Mouse (Mus musculus) stomach, embryonic 16.5 days (tissue): Measurements from ENCODE around the gene Etfbkmt. TPM values are rescaled to one million over a fixed set of nuclear protein-coding genes. Genes with fewer than 3 reads are reported as not detected.
"Not testable (repeated sequence)": the region's sequence is repeated elsewhere in the genome, so short reads cannot be mapped to it uniquely, and the experiment has no call there.

Experiments
- ATAC-seq: fragments of 200-750 bp; cut with Nextera tagmentation; 2 replicates; pipeline ENCODE4 v1.8.0; 2017; ENCODE audit warnings: moderate number of reproducible peaks, moderate TSS enrichment; ENCODE audit not compliant: insufficient read depth, low FRiP score
- H3K27ac ChIP-seq: fragments of 300-500 bp; sonication (generic); 2 replicates; pipeline ENCODE4 v1.5.1; 2014; ENCODE audit warnings: low read length
- H3K27me3 ChIP-seq: fragments of 300-500 bp; sonication (generic); 2 replicates; pipeline ENCODE4 v1.6.1; 2014; ENCODE audit warnings: low read length, control low read depth, mixed read lengths; ENCODE audit not compliant: control insufficient read depth, insufficient read depth
- H3K36me3 ChIP-seq: fragments of 300-500 bp; sonication (generic); 2 replicates; pipeline ENCODE4 v1.6.1; 2014; ENCODE audit warnings: low read length; ENCODE audit not compliant: control insufficient read depth, insufficient read depth
- H3K4me1 ChIP-seq: fragments of 300-500 bp; sonication (generic); 2 replicates; pipeline ENCODE4 v1.6.1; 2014; ENCODE audit warnings: low read length, control low read depth, mixed read lengths; ENCODE audit not compliant: control insufficient read depth, insufficient read depth
- H3K4me2 ChIP-seq: fragments of 300-500 bp; sonication (generic); 2 replicates; pipeline ENCODE4 v1.6.1; 2014; ENCODE audit warnings: low read depth, low read length, mixed read lengths
- H3K4me3 ChIP-seq: fragments of 300-500 bp; sonication (generic); replicated peaks from 2 replicates; pipeline ENCODE4 v1.5.1; 2014; ENCODE audit warnings: mild to moderate bottlenecking, low read length
- H3K9ac ChIP-seq: fragments of 300-500 bp; sonication (generic); 2 replicates; pipeline ENCODE4 v1.6.1; 2014; ENCODE audit warnings: low read length
- H3K9me3 ChIP-seq: fragments of 300-500 bp; sonication (generic); replicated peaks from 2 replicates; pipeline ENCODE4 v1.6.1; 2016; ENCODE audit warnings: low read length, control low read depth; ENCODE audit not compliant: control insufficient read depth
- WGBS: fragments of 180-500 bp; shearing (Covaris S2); extraction: QIAGEN DNeasy Blood & Tissue Kit; methylation state at CpG from one replicate; pipeline ENCODE4 v1.1.7; 2014; 5-methylcytosine and 5-hydroxymethylcytosine counted together
- polyA plus RNA-seq: library from polyadenylated mRNA; unstranded; fragments of >200 nt; fragmentation: Nextera tagmentation; extraction: Ambion mirVana; gene quantifications from 2 replicates; pipeline ENCODE4 v1.2.1, GENCODE M21; 2015

Gene Etfbkmt
- polyA plus RNA-seq, 1 experiment from 2014 or later, result 18.1 TPM

GRCm38 (mm10) chr6:149126675-149127074 is 13.0 kb upstream of the Etfbkmt start:
- no peak overlapping the region for H3K4me2 ChIP-seq
- WGBS, result 55% methylated on average over 4 of the region's 4 CpGs
- H3K36me3 ChIP-seq, result no peaks in the 10 kb centered on the region
- no peaks in the 10 kb centered on the region for H3K9me3 ChIP-seq
- H3K4me1 ChIP-seq, result no peaks in the 10 kb centered on the region
- H3K4me3 ChIP-seq, result no peak overlapping the region
- H3K27me3 ChIP-seq, result no peaks in the 10 kb centered on the region
- H3K9ac ChIP-seq, result no peak overlapping the region
- ATAC-seq, result no peak
- no peak overlapping the region for H3K27ac ChIP-seq

GRCm38 (mm10) chr6:149129870-149130269 is 9.8 kb upstream of the Etfbkmt start, which contains the start of gene Gm10203:
Gene Gm10203, plus strand, starts transcription at chr6:149130170.
- not testable (repeated sequence) for H3K9me3 ChIP-seq, H3K36me3 ChIP-seq, H3K9ac ChIP-seq, H3K4me3 ChIP-seq, H3K27ac ChIP-seq, H3K4me1 ChIP-seq, H3K27me3 ChIP-seq, H3K4me2 ChIP-seq, ATAC-seq
- 88% methylated on average over 8 of the region's 8 CpGs for WGBS

GRCm38 (mm10) chr6:149131111-149131510 is 8.5 kb upstream of the Etfbkmt start:
- H3K4me2 ChIP-seq, result no peak overlapping the region
- H3K27ac ChIP-seq, result no peak overlapping the region
- no peak overlapping the region for H3K4me3 ChIP-seq
- H3K9ac ChIP-seq, result no peak overlapping the region
- WGBS, result 31% methylated on average over 3 of the region's 3 CpGs
- peaks cover 2% of the 10 kb centered on the region; the same call in 1 of the 2 replicates for H3K4me1 ChIP-seq
- no peaks in the 10 kb centered on the region for H3K36me3 ChIP-seq
- no peak for ATAC-seq
- no peaks in the 10 kb centered on the region for H3K9me3 ChIP-seq
- no peaks in the 10 kb centered on the region for H3K27me3 ChIP-seq

DNA sequence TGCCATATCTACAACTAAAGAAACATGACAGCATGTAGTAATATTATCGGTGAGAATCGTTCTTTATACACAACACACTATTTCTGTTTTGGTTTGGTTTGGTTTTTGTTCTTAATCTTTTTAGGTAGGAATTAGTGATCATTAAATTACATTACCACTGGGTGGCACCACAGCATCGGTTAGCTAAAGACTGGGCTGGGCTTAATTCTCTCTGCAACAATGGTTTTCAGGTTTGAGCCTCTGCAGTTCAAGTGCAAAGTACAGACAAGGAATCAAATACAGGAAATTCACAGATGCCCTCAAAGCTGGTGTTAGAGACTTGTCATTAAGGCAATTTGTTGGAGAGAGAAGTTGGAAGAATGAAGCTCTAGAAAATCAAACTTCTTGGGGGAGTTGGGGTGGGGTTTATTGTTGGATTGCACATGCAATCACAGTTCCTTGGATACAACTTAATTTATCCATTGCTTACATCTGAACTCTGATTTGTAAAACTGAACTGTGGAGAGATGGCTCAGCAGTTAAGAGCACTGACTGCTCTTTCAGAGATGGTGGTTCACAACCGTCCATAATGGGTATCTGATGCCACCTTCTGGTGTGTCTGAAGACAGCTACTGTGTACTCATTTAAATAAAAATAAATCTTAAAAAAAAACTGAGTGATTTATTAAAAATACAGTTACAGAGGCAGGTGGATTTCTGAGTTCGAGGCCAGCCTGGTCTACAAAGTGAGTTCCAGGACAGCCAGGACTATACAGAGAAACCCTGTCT is 7.2 kb upstream of the Etfbkmt start:
- WGBS, result 26% methylated on average over 5 of the region's 5 CpGs
- Histone ChIP-seq H3K9me3 (no peaks in the 10 kb centered on the region), H3K4me1 (peaks cover 2% of the 10 kb centered on the region; the same call in 1 of the 2 replicates), H3K4me3 (no peak overlapping the region), H3K27ac (no peak overlapping the region), H3K36me3 (no peaks in the 10 kb centered on the region), H3K4me2 (no peak overlapping the region), H3K9ac (no peak overlapping the region), H3K27me3 (no peaks in the 10 kb centered on the region)
- ATAC-seq, result no peak; the same call in 1 of the 2 replicates

GRCm38 (mm10) chr6:149134391-149135150 is 5.1 kb upstream of the Etfbkmt start:
- peak overlapping the region; percentile 36; the same call in 1 of the 2 replicates for H3K27ac ChIP-seq
- no peaks in the 10 kb centered on the region for H3K9me3 ChIP-seq
- H3K4me2 ChIP-seq, result no peak overlapping the region
- H3K4me1 ChIP-seq, result peaks cover 2% of the 10 kb centered on the region; the same call in 1 of the 2 replicates
- no peak for ATAC-seq
- H3K36me3 ChIP-seq, result no peaks in the 10 kb centered on the region
- no peak overlapping the region for H3K9ac ChIP-seq
- 20% methylated on average over 5 of the region's 5 CpGs for WGBS
- H3K27me3 ChIP-seq, result no peaks in the 10 kb centered on the region
- no peak overlapping the region for H3K4me3 ChIP-seq

DNA sequence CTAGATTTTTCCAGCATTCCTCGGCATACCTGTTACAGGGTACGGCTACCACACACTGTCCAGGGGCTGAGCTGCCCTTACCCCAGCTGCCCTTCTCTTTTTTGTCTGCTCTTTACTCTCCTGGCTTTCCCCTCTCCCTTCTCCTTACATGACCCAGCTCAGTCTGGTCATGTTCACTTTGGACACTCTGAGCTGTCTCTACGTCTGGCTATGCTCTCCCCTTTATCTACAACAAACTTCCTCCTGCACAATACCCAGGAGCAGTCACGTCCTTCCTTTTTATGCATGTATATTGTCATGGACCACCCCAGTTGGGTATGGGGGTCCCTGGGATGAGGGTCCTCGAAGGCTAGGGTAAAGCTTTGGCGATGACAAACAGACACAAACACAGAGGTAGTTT is 4.0 kb upstream of the Etfbkmt start:
- Histone ChIP-seq H3K4me1 (peaks cover 2% of the 10 kb centered on the region; the same call in 1 of the 2 replicates), H3K27me3 (no peaks in the 10 kb centered on the region), H3K9me3 (no peaks in the 10 kb centered on the region), H3K4me2 (no peak overlapping the region), H3K36me3 (no peaks in the 10 kb centered on the region), H3K4me3 (no peak overlapping the region), H3K27ac (no peak overlapping the region), H3K9ac (no peak overlapping the region)
- 68% methylated on average over 6 of the region's 6 CpGs for WGBS
- ATAC-seq, result no peak

DNA sequence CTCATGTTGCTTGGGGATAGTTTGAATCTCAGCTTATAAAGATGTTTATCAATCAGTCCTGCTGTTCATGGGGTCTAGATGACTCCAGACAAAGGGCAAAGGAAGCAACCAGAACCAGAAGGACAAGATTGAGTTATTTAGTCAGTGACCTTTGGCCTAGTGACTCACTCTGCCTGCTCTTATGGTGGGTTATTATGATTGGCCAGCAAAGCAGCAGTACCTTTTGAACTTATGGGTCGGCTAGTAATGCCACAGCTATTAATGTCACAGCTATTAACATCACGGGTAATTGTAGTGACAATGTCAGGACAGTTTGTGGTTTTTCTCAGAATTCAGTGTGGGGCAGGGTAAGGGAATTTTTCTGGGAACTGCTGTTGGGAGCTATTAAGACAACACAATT is 1.7 kb upstream of the Etfbkmt start:
- H3K36me3 ChIP-seq, result peaks cover 3% of the 10 kb centered on the region
- WGBS, result 61% methylated on average over 2 of the region's 2 CpGs
- no peaks in the 10 kb centered on the region for H3K9me3 ChIP-seq

DNA sequence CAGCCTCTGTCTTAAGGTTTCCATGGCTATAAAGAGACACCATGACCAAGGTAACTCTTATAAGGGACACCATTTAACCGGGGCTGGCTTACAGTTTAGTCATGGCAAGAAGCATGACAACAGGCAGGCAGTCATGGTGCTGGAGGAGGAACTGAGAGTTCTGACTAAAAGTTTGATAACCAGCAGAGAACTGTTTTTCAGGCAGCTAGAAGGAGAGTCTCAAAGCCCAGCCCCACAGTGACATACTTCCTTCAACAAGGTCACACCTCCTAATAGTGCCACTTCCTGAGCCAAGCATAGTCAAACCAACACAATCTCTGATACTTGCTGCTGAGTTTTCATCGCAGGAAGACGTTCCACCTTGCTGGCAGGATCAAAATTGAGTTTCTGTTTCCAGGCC is 638 bp upstream of the Etfbkmt start:
- ATAC-seq, result no peak
- WGBS, result 94% methylated on average over 3 of the region's 3 CpGs
- Histone ChIP-seq H3K9me3 (0 out of 2 replicates have a peak, but pooled peaks cover under 1% of the 10 kb centered on the region), H3K4me3 (no peak overlapping the region), H3K4me2 (no peak overlapping the region), H3K27ac (no peak overlapping the region), H3K27me3 (no peaks in the 10 kb centered on the region), H3K4me1 (peaks cover 8% of the 10 kb centered on the region), H3K36me3 (peaks cover 7% of the 10 kb centered on the region), H3K9ac (no peak overlapping the region)

More for the DNA sequence above, 1.7 kb upstream of the Etfbkmt start:
- Histone ChIP-seq H3K27me3 (no peaks in the 10 kb centered on the region), H3K4me3 (no peak overlapping the region), H3K27ac (no peak overlapping the region), H3K4me2 (no peak overlapping the region), H3K4me1 (peaks cover 8% of the 10 kb centered on the region), H3K9ac (no peak overlapping the region)
- ATAC-seq, result no peak
